Mouse (Mus musculus): ENCODE results near the gene 6330403K07Rik.

6330403K07Rik gene

GRCm38 (mm10) chr11:70982557-70983228 is 50.6 kb downstream of the 6330403K07Rik start, which contains the start of gene C1qbp:
C1qbp (minus strand) TSS chr11:70983026.
- peak; percentile 87 for DNase-seq (ENCODE audit: low spot score)

GRCm38 (mm10) chr11:70982030-70982429 is 51.3 kb downstream of the 6330403K07Rik start:
- DNase-seq (ENCODE audit: low spot score): peak; percentile 29
